ENCODE assay signal across 9 mouse cellular contexts in genomic region chr5:100166591-100167491, GRCm38 (mm10). TPM values are rescaled to one million over a fixed set of nuclear protein-coding genes. Genes with fewer than 3 reads are reported as not detected.
DNase-seq lines count a peak whose midpoint lies in the region; ATAC-seq and TF ChIP-seq lines count a peak whose summit lies in the region.
"Had no signal": no experiment of that assay in that cellular context is flagged by ENCODE, and none has a peak within 500 bp of the region (broad histone marks: within the 10 kb centered on the region; RNA-seq: fewer than 3 reads in every experiment).

No protein-coding gene starts in this region.

- no peaks in the 10 kb centered on the region for H3K27me3 ChIP-seq in kidney, adult 2 months (replicated peaks; ENCODE audit: control insufficient read depth, insufficient read depth, low read length)

- H3K27ac ChIP-seq in kidney, adult 2 months (ENCODE audit: insufficient read depth, low read depth, low read length), result no peak overlapping the region

- DNase-seq in gastrocnemius, postnatal 14 days, result peak; percentile 31
- DNase-seq in gastrocnemius, adult 8-10 months (ENCODE audit: low spot score in 2 of 2), result no peak
- DNase-seq in right cerebral cortex, postnatal 14 days, result peak; percentile 48
- DNase-seq in right cerebral cortex, postnatal 10 days (ENCODE audit: low spot score in 2 of 2), result no peak
- DNase-seq in c-Kit-positive CD71-positive TER-119-positive erythroid progenitor cells, embryonic 14.5 days (ENCODE audit: low spot score), result peak; percentile 8
- peak; percentile 34 for DNase-seq in kidney, adult 2 months
- peak; percentile 67 for DNase-seq in thymus, postnatal 4 days

- H3K36me3 ChIP-seq in kidney, adult 2 months (ENCODE audit: control insufficient read depth, insufficient read depth, low read length), result no peaks in the 10 kb centered on the region

- 37% methylated on average over 14 of the region's 14 CpGs for WGBS in kidney, adult 2 months

- ATAC-seq in megakaryocyte progenitor cell, adult 5-6 weeks (replicated peaks; ENCODE audit: poor library complexity), result peak; percentile 94

- H3K4me1 ChIP-seq in kidney, adult 2 months (ENCODE audit: control insufficient read depth, insufficient read depth, low read length), result no peaks in the 10 kb centered on the region

- TF ChIP-seq POLR2A in kidney, adult 2 months (IDR thresholded peaks at IDR 0.05; ENCODE audit: low read depth, low read length), result no peak

- intact Hi-C loops in gastrocnemius, postnatal 14 days (cut with DNase I; ENCODE audit: low total_unique reads), result loop anchor here (2.0 kb wide), 1 partner anchor 74 kb away; no protein-coding TSS in a partner anchor

- TF ChIP-seq CTCF in kidney, adult 2 months (conservative IDR thresholded peaks at IDR 0.05; ENCODE audit: insufficient read depth, insufficient read length, low read depth, low read length), result peak; percentile 55

- no peak overlapping the region for H3K4me3 ChIP-seq in kidney, adult 2 months (ENCODE audit: insufficient read depth, low read depth, low read length)
- H3K4me3 ChIP-seq: megakaryocyte, embryonic 14.5 days had no signal

RNA-seq across cellular contexts. Expression of gene Tmem150c, which starts 7.2 kb away (rescaled TPM):
- 1 to 10 TPM; 3.6 to 4.1 TPM for total RNA-seq in gastrocnemius, postnatal 14 days (2021)
- total RNA-seq in gastrocnemius, adult 8-10 months (2022), result 1 to 10 TPM in 2 of 4 experiments, under 1 TPM in 2; 0.64 to 2.9 (median 1.1) TPM
- 8.1 and 9.9 TPM in 2 replicates for polyA plus RNA-seq in kidney, adult 2 months (2012; rRNA removed)
- not detected in 2 replicates for total RNA-seq in megakaryocyte progenitor cell, adult 5-6 weeks (2015)
- not detected in 2 replicates for total RNA-seq in megakaryocyte progenitor cell, adult 5-6 weeks (2017)

Comparison
In these comparisons a context has a peak if more than half of its experiments do, and no peak if none do; other contexts are left out.
1. DNase-seq: peak in gastrocnemius, postnatal 14 days (single experiment), right cerebral cortex, postnatal 14 days (single experiment), c-Kit-positive CD71-positive TER-119-positive erythroid progenitor cells, embryonic 14.5 days (single experiment), kidney, adult 2 months (single experiment) and thymus, postnatal 4 days (single experiment); none in gastrocnemius, adult 8-10 months (0 of 2) and right cerebral cortex, postnatal 10 days (0 of 2).